ENCODE assay signal across 22 mouse cellular contexts in genomic region chr11:77960898-77961297, GRCm38 (mm10). TPM values are rescaled to one million over a fixed set of nuclear protein-coding genes. Genes with fewer than 3 reads are reported as not detected.
DNase-seq lines count a peak whose midpoint lies in the region; ATAC-seq lines count a peak whose summit lies in the region.
"Had no signal": no experiment of that assay in that cellular context is flagged by ENCODE, and none has a peak within 500 bp of the region (broad histone marks: within the 10 kb centered on the region; RNA-seq: fewer than 3 reads in every experiment).

No protein-coding gene starts in this region.

- no peaks in the 10 kb centered on the region for H3K9me3 ChIP-seq in midbrain, embryonic 10.5 days (replicated peaks)
- H3K9me3 ChIP-seq in midbrain, embryonic 14.5 days (ENCODE audit: control insufficient read depth, low read length), result no peaks in the 10 kb centered on the region
- H3K9me3 ChIP-seq in intestine, embryonic 15.5 days, result no peaks in the 10 kb centered on the region
- H3K9me3 ChIP-seq: embryonic facial prominence, embryonic 15.5 days; hindbrain, embryonic 15.5 days; liver, embryonic 15.5 days; megakaryocyte, embryonic 14.5 days had no signal

- H3K27ac ChIP-seq in midbrain, embryonic 10.5 days (replicated peaks), result peak overlapping the region; percentile 0; the same call in 1 of the 2 replicates
- H3K27ac ChIP-seq in midbrain, embryonic 14.5 days (replicated peaks; ENCODE audit: low read depth, low read length), result no peak overlapping the region
- no peak overlapping the region for H3K27ac ChIP-seq in intestine, embryonic 15.5 days
- H3K27ac ChIP-seq: embryonic facial prominence, embryonic 15.5 days; heart, adult 2 months; hindbrain, embryonic 15.5 days; layer of hippocampus, adult 2 months; liver, embryonic 15.5 days had no signal

- peaks cover 43% of the 10 kb centered on the region for H3K4me1 ChIP-seq in midbrain, embryonic 10.5 days
- peaks cover 31% of the 10 kb centered on the region for H3K4me1 ChIP-seq in midbrain, embryonic 14.5 days (ENCODE audit: control insufficient read depth, insufficient read depth, low read length)
- H3K4me1 ChIP-seq in intestine, embryonic 15.5 days (replicated peaks), result no peaks in the 10 kb centered on the region
- H3K4me1 ChIP-seq: liver, embryonic 15.5 days had no signal

- peaks cover 85% of the 10 kb centered on the region for H3K27me3 ChIP-seq in midbrain, embryonic 10.5 days (ENCODE audit: low read depth, poor library complexity, severe bottlenecking)
- H3K27me3 ChIP-seq in midbrain, embryonic 14.5 days (ENCODE audit: control insufficient read depth, insufficient read depth, low read length), result 0 out of 2 replicates have a peak, but pooled peaks cover under 1% of the 10 kb centered on the region
- no peaks in the 10 kb centered on the region; the same call in 1 of the 2 replicates for H3K27me3 ChIP-seq in intestine, embryonic 15.5 days (replicated peaks)

- H3K4me3 ChIP-seq in midbrain, embryonic 10.5 days, result no peak overlapping the region
- H3K4me3 ChIP-seq in midbrain, embryonic 14.5 days (replicated peaks; ENCODE audit: low read depth, low read length), result no peak overlapping the region
- no peak overlapping the region for H3K4me3 ChIP-seq in intestine, embryonic 15.5 days (replicated peaks)
- H3K4me3 ChIP-seq: embryonic facial prominence, embryonic 15.5 days; heart, adult 2 months; hindbrain, embryonic 15.5 days; layer of hippocampus, adult 2 months; liver, embryonic 15.5 days; megakaryocyte, embryonic 14.5 days; myocyte had no signal

- H3K4me2 ChIP-seq in midbrain, embryonic 14.5 days (ENCODE audit: low read length), result no peak overlapping the region
- H3K4me2 ChIP-seq in intestine, embryonic 15.5 days (replicated peaks), result no peak overlapping the region
- H3K4me2 ChIP-seq: embryonic facial prominence, embryonic 15.5 days; hindbrain, embryonic 15.5 days; liver, embryonic 15.5 days had no signal

- no peak for ATAC-seq in midbrain, embryonic 14.5 days (ENCODE audit: low FRiP score, low TSS enrichment)
- peak; percentile 40; the same call in 1 of the 2 replicates for ATAC-seq in intestine, embryonic 15.5 days
- no peak for ATAC-seq in erythroid progenitor cell, adult 5-6 weeks (replicated peaks; ENCODE audit: low FRiP score, poor library complexity, severe bottlenecking)

- no peak overlapping the region for H3K9ac ChIP-seq in midbrain, embryonic 14.5 days (replicated peaks; ENCODE audit: low read length)
- H3K9ac ChIP-seq in intestine, embryonic 15.5 days, result no peak overlapping the region
- H3K9ac ChIP-seq: embryonic facial prominence, embryonic 15.5 days; hindbrain, embryonic 15.5 days; liver, embryonic 15.5 days had no signal

- DNase-seq in adrenal gland, postnatal 14 days, result peak; percentile 72
- DNase-seq in adrenal gland, postnatal 4 days (ENCODE audit: low spot score in 2 of 2), result no peak
- DNase-seq in midbrain, embryonic 10.5 days (ENCODE audit: low spot score), result no peak
- DNase-seq in midbrain, embryonic 14.5 days, result no peak
- peak; percentile 47 for DNase-seq in MN1 (ENCODE audit: low spot score)
- DNase-seq in thymus, postnatal 10 days (ENCODE audit: low spot score in 2 of 2), result no peak
- DNase-seq: cerebellum, adult 9-11 months; gastrocnemius, postnatal 10 days; heart, adult 2 months; kidney, adult 18-20 months; kidney, postnatal 10 days; lung, postnatal 14 days; thymus, postnatal 25 days had no signal

- H3K36me3 ChIP-seq in midbrain, embryonic 10.5 days, result no peaks in the 10 kb centered on the region
- peaks cover 8% of the 10 kb centered on the region; the same call in 1 of the 2 replicates for H3K36me3 ChIP-seq in midbrain, embryonic 14.5 days (ENCODE audit: control insufficient read depth, insufficient read depth, low read length)
- H3K36me3 ChIP-seq in intestine, embryonic 15.5 days, result no peaks in the 10 kb centered on the region
- H3K36me3 ChIP-seq: embryonic facial prominence, embryonic 15.5 days; hindbrain, embryonic 15.5 days; liver, embryonic 15.5 days had no signal

- 61% methylated on average over 5 of the region's 5 CpGs for WGBS in midbrain, embryonic 10.5 days
- 53% methylated on average over 5 of the region's 5 CpGs for WGBS in midbrain, embryonic 14.5 days
- WGBS in intestine, embryonic 15.5 days, result 28% methylated on average over 5 of the region's 5 CpGs

RNA-seq across cellular contexts. Expression of gene Phf12, which starts 21.7 kb away (rescaled TPM):
- total RNA-seq in adrenal gland, postnatal 14 days (2021), result 52.2 and 60.9 TPM in 2 replicates
- 10 to 100 TPM; 80.7 to 81.8 TPM for total RNA-seq in adrenal gland, postnatal 4 days (2021)
- 15.8 and 19.0 TPM in 2 replicates for polyA plus RNA-seq in midbrain, embryonic 10.5 days (2016; fragmentation: Nextera tagmentation; extraction: Ambion mirVana)
- 18.5 and 20.3 TPM in 2 replicates for polyA plus RNA-seq in midbrain, embryonic 14.5 days (2014; fragmentation: Nextera tagmentation; extraction: Ambion mirVana)
- polyA plus RNA-seq in intestine, embryonic 15.5 days (2015; fragmentation: Nextera tagmentation; extraction: Ambion mirVana), result 12.8 and 13.5 TPM in 2 replicates
- 45.7 and 92.3 TPM in 2 replicates for total RNA-seq in erythroid progenitor cell, adult 5-6 weeks (2015; ENCODE audit: low replicate concordance)
- total RNA-seq in erythroid progenitor cell, adult 5-6 weeks (2017; ENCODE audit: low replicate concordance), result 27.2 and 39.9 TPM in 2 replicates

RNA-seq across cellular contexts. Expression of gene Sez6, which starts 30.3 kb away (rescaled TPM):
- 3.5 and 3.8 TPM in 2 replicates for total RNA-seq in adrenal gland, postnatal 14 days (2021)
- total RNA-seq in adrenal gland, postnatal 4 days (2021), result 1 to 10 TPM; 3.9 to 6.0 TPM
- polyA plus RNA-seq in midbrain, embryonic 10.5 days (2016; fragmentation: Nextera tagmentation; extraction: Ambion mirVana), result 3.5 and 7.1 TPM in 2 replicates
- 121 and 124 TPM in 2 replicates for polyA plus RNA-seq in midbrain, embryonic 14.5 days (2014; fragmentation: Nextera tagmentation; extraction: Ambion mirVana)
- polyA plus RNA-seq in intestine, embryonic 15.5 days (2015; fragmentation: Nextera tagmentation; extraction: Ambion mirVana), result 0.95 and 1.2 TPM in 2 replicates
- total RNA-seq in erythroid progenitor cell, adult 5-6 weeks (2015; ENCODE audit: low replicate concordance), result not detected in 2 replicates
- not detected in 2 replicates for total RNA-seq in erythroid progenitor cell, adult 5-6 weeks (2017; ENCODE audit: low replicate concordance)
- polyA plus RNA-seq: C2C12, myocyte had no signal

Comparison
In these comparisons a context has a peak if more than half of its experiments do, and no peak if none do; other contexts are left out.
1. DNase-seq: peak in adrenal gland, postnatal 14 days (single experiment) and MN1 (single experiment); none in adrenal gland, postnatal 4 days (0 of 2), midbrain, embryonic 10.5 days (single experiment), midbrain, embryonic 14.5 days (single experiment) and thymus, postnatal 10 days (0 of 2).